Mouse (Mus musculus): ENCODE results near the gene Neurod2. TPM values are rescaled to one million over a fixed set of nuclear protein-coding genes. Genes with fewer than 3 reads are reported as not detected.

Neurod2 gene
- polyA plus RNA-seq, 1 experiment from 2014 or later, result not detected

GRCm38 (mm10) chr11:98319544-98319943, 9.9 kb downstream of the Neurod2 start:
- Histone ChIP-seq H3K4me2 (replicated peaks; ENCODE audit: low read depth, low read length) (no peak overlapping the region), H3K9ac (replicated peaks; ENCODE audit: low read length) (no peak overlapping the region), H3K27ac (ENCODE audit: low read length) (no peak overlapping the region), H3K4me3 (ENCODE audit: low read length) (no peak overlapping the region), H3K27me3 (ENCODE audit: insufficient read depth, low read length) (peaks cover 99% of the 10 kb centered on the region), H3K9me3 (ENCODE audit: low read length) (no peaks in the 10 kb centered on the region), H3K36me3 (ENCODE audit: insufficient read depth, low read length) (no peaks in the 10 kb centered on the region), H3K4me1 (ENCODE audit: insufficient read depth, low read length) (no peaks in the 10 kb centered on the region)
- no peak for ATAC-seq (ENCODE audit: low FRiP score, low TSS enrichment)
- 10% methylated on average over 4 of the region's 4 CpGs for WGBS

GRCm38 (mm10) chr11:98319120-98319519, 10.3 kb downstream of the Neurod2 start:
- peaks cover 99% of the 10 kb centered on the region for H3K27me3 ChIP-seq (ENCODE audit: insufficient read depth, low read length)
- no peak overlapping the region for H3K27ac ChIP-seq (ENCODE audit: low read length)
- no peaks in the 10 kb centered on the region for H3K36me3 ChIP-seq (ENCODE audit: insufficient read depth, low read length)
- no peaks in the 10 kb centered on the region for H3K9me3 ChIP-seq (ENCODE audit: low read length)
- no peaks in the 10 kb centered on the region for H3K4me1 ChIP-seq (ENCODE audit: insufficient read depth, low read length)
- ATAC-seq (ENCODE audit: low FRiP score, low TSS enrichment), result no peak
- 2% methylated on average over 15 of the region's 15 CpGs for WGBS
- H3K4me3 ChIP-seq (ENCODE audit: low read length), result no peak overlapping the region
- no peak overlapping the region for H3K4me2 ChIP-seq (replicated peaks; ENCODE audit: low read depth, low read length)
- no peak overlapping the region for H3K9ac ChIP-seq (replicated peaks; ENCODE audit: low read length)

- WGBS, result 2% methylated on average over 14 of the region's 14 CpGs
- no peak overlapping the region for H3K9ac ChIP-seq (replicated peaks; ENCODE audit: low read length)
Observed at GRCm38 (mm10) chr11:98318421-98319116, 10.9 kb downstream of the Neurod2 start.

GRCm38 (mm10) chr11:98317479-98317878, 12.0 kb downstream of the Neurod2 start:
- Histone ChIP-seq H3K27me3 (ENCODE audit: insufficient read depth, low read length) (peaks cover 94% of the 10 kb centered on the region), H3K27ac (ENCODE audit: low read length) (no peak overlapping the region), H3K4me2 (replicated peaks; ENCODE audit: low read depth, low read length) (no peak overlapping the region), H3K9me3 (ENCODE audit: low read length) (no peaks in the 10 kb centered on the region), H3K4me1 (ENCODE audit: insufficient read depth, low read length) (no peaks in the 10 kb centered on the region), H3K36me3 (ENCODE audit: insufficient read depth, low read length) (no peaks in the 10 kb centered on the region), H3K9ac (replicated peaks; ENCODE audit: low read length) (no peak overlapping the region), H3K4me3 (ENCODE audit: low read length) (no peak overlapping the region)
- 2% methylated on average over 7 of the region's 7 CpGs for WGBS
- ATAC-seq (ENCODE audit: low FRiP score, low TSS enrichment), result no peak

More at GRCm38 (mm10) chr11:98318421-98319116, 10.9 kb downstream of the Neurod2 start:
- H3K4me2 ChIP-seq (replicated peaks; ENCODE audit: low read depth, low read length), result no peak overlapping the region
- peaks cover 98% of the 10 kb centered on the region for H3K27me3 ChIP-seq (ENCODE audit: insufficient read depth, low read length)
- H3K36me3 ChIP-seq (ENCODE audit: insufficient read depth, low read length), result no peaks in the 10 kb centered on the region
- no peak overlapping the region for H3K27ac ChIP-seq (ENCODE audit: low read length)
- ATAC-seq (ENCODE audit: low FRiP score, low TSS enrichment), result no peak
- no peaks in the 10 kb centered on the region for H3K4me1 ChIP-seq (ENCODE audit: insufficient read depth, low read length)
- no peaks in the 10 kb centered on the region for H3K9me3 ChIP-seq (ENCODE audit: low read length)
- no peak overlapping the region for H3K4me3 ChIP-seq (ENCODE audit: low read length)

GRCm38 (mm10) chr11:98313790-98314323, 15.6 kb downstream of the Neurod2 start:
- Histone ChIP-seq H3K9me3 (ENCODE audit: low read length) (no peaks in the 10 kb centered on the region), H3K27ac (ENCODE audit: low read length) (no peak overlapping the region), H3K4me1 (ENCODE audit: insufficient read depth, low read length) (no peaks in the 10 kb centered on the region), H3K9ac (replicated peaks; ENCODE audit: low read length) (no peak overlapping the region), H3K36me3 (ENCODE audit: insufficient read depth, low read length) (no peaks in the 10 kb centered on the region), H3K4me3 (ENCODE audit: low read length) (no peak overlapping the region), H3K27me3 (ENCODE audit: insufficient read depth, low read length) (peaks cover 76% of the 10 kb centered on the region), H3K4me2 (replicated peaks; ENCODE audit: low read depth, low read length) (no peak overlapping the region)
- 1% methylated on average over 26 of the region's 26 CpGs for WGBS
- ATAC-seq (ENCODE audit: low FRiP score, low TSS enrichment), result no peak

- Histone ChIP-seq H3K27ac (ENCODE audit: low read length) (no peak overlapping the region), H3K36me3 (ENCODE audit: insufficient read depth, low read length) (no peaks in the 10 kb centered on the region), H3K4me2 (replicated peaks; ENCODE audit: low read depth, low read length) (no peak overlapping the region), H3K4me1 (ENCODE audit: insufficient read depth, low read length) (peaks cover 36% of the 10 kb centered on the region), H3K9ac (replicated peaks; ENCODE audit: low read length) (0 out of 2 replicates have a peak overlapping the region, but pooled peaks have one; percentile 35), H3K9me3 (ENCODE audit: low read length) (no peaks in the 10 kb centered on the region), H3K27me3 (ENCODE audit: insufficient read depth, low read length) (peaks cover 7% of the 10 kb centered on the region), H3K4me3 (ENCODE audit: low read length) (no peak overlapping the region)
- ATAC-seq (ENCODE audit: low FRiP score, low TSS enrichment), result no peak
- 9% methylated on average over 10 of the region's 10 CpGs for WGBS
Observed at GRCm38 (mm10) chr11:98298484-98299205, 30.8 kb downstream of the Neurod2 start.

GRCm38 (mm10) chr11:98297778-98298177, 31.7 kb downstream of the Neurod2 start:
- Histone ChIP-seq H3K27me3 (ENCODE audit: insufficient read depth, low read length) (peaks cover 7% of the 10 kb centered on the region), H3K4me3 (ENCODE audit: low read length) (no peak overlapping the region), H3K27ac (ENCODE audit: low read length) (no peak overlapping the region), H3K9me3 (ENCODE audit: low read length) (no peaks in the 10 kb centered on the region), H3K36me3 (ENCODE audit: insufficient read depth, low read length) (no peaks in the 10 kb centered on the region), H3K9ac (replicated peaks; ENCODE audit: low read length) (0 out of 2 replicates have a peak overlapping the region, but pooled peaks have one; percentile 22), H3K4me2 (replicated peaks; ENCODE audit: low read depth, low read length) (no peak overlapping the region), H3K4me1 (ENCODE audit: insufficient read depth, low read length) (peaks cover 36% of the 10 kb centered on the region)
- WGBS, result 21% methylated on average over 7 of the region's 7 CpGs
- no peak for ATAC-seq (ENCODE audit: low FRiP score, low TSS enrichment)

- Histone ChIP-seq H3K4me3 (ENCODE audit: low read length) (no peak overlapping the region), H3K36me3 (ENCODE audit: insufficient read depth, low read length) (no peaks in the 10 kb centered on the region), H3K4me2 (replicated peaks; ENCODE audit: low read depth, low read length) (no peak overlapping the region), H3K9me3 (ENCODE audit: low read length) (no peaks in the 10 kb centered on the region), H3K4me1 (ENCODE audit: insufficient read depth, low read length) (peaks cover 36% of the 10 kb centered on the region), H3K9ac (replicated peaks; ENCODE audit: low read length) (no peak overlapping the region), H3K27ac (ENCODE audit: low read length) (no peak overlapping the region), H3K27me3 (ENCODE audit: insufficient read depth, low read length) (peaks cover 7% of the 10 kb centered on the region)
- no peak for ATAC-seq (ENCODE audit: low FRiP score, low TSS enrichment)
- WGBS, result 60% methylated on average over 2 of the region's 2 CpGs
Observed at GRCm38 (mm10) chr11:98296916-98297315, 32.5 kb downstream of the Neurod2 start.

- 11% methylated on average over 5 of the region's 5 CpGs for WGBS
- Histone ChIP-seq H3K4me1 (ENCODE audit: insufficient read depth, low read length) (peaks cover 36% of the 10 kb centered on the region), H3K4me2 (replicated peaks; ENCODE audit: low read depth, low read length) (no peak overlapping the region)
Observed at GRCm38 (mm10) chr11:98296277-98296676, 33.2 kb downstream of the Neurod2 start.

More at GRCm38 (mm10) chr11:98296277-98296676, 33.2 kb downstream of the Neurod2 start:
- Histone ChIP-seq H3K27ac (ENCODE audit: low read length) (no peak overlapping the region), H3K9ac (replicated peaks; ENCODE audit: low read length) (0 out of 2 replicates have a peak overlapping the region, but pooled peaks have one; percentile 16), H3K9me3 (ENCODE audit: low read length) (no peaks in the 10 kb centered on the region), H3K4me3 (ENCODE audit: low read length) (no peak overlapping the region), H3K36me3 (ENCODE audit: insufficient read depth, low read length) (no peaks in the 10 kb centered on the region), H3K27me3 (ENCODE audit: insufficient read depth, low read length) (peaks cover 7% of the 10 kb centered on the region)
- ATAC-seq (ENCODE audit: low FRiP score, low TSS enrichment), result no peak

Measured in kidney, embryonic 16.5 days (tissue).